Mouse (Mus musculus) CH12.LX (cell line): Measurements from ENCODE around the gene Slc43a2.

Experiments used
- BHLHE40 ChIP-seq: IDR thresholded peaks from 2 replicates; pipeline ENCODE4 v1.6.1; 2011; ENCODE audit warnings: mild to moderate bottlenecking, low read depth, low read length, improper control_type of control experiment
- CTCF ChIP-seq, 2 experiments: IDR thresholded peaks in 1 of 2; conservative IDR thresholded peaks in 1 of 2; 2 replicates each; pipeline ENCODE4 v1.5.1; 2011 to 2012; ENCODE audit warnings: low read depth in 2 of 2, low read length in 2 of 2, improper control_type of control experiment in 1 of 2, inconsistent platforms in 1 of 2, mild to moderate bottlenecking in 1 of 2, moderate library complexity in 1 of 2
- ELF1 ChIP-seq: IDR thresholded peaks from 2 replicates; pipeline ENCODE4 v1.6.1; 2014; ENCODE audit warnings: low read depth, mild to moderate bottlenecking, inconsistent platforms, low read length, improper control_type of control experiment
- POLR2A ChIP-seq: IDR thresholded peaks from 2 replicates; pipeline ENCODE4 v1.6.1; 2011; ENCODE audit warnings: low read depth, mild to moderate bottlenecking, improper control_type of control experiment, low read length

DNA sequence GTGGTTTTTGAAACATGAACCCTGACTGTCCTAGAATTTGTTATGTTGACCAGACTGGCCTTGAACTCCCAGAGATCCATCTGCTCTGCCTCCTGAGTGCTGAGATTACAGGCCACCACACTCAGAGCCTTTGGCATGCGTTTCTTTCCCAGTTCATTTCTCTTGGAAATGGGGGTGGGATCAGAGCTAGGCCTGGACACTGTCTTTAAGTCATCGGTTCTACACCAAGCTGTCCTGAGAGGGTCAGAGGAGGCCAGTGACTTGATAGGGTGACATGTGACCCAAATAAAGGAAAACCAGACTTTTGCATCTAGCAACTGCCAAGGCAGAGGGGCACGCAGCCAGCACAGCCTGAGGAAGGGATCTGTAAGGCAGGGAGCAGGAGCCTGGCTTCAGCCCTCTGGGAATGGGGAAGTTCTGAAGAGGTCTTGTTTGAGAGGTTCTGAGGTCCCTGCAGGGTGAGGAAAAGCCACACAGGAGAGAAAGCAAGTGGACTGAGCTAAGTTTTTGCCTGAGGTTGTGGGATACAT, 65.3 kb downstream of the Slc43a2 start:
- TF ChIP-seq ELF1, result no peak
- TF ChIP-seq CTCF (conservative IDR thresholded peaks at IDR 0.05 in 1 of 2, IDR thresholded peaks at IDR 0.05 in 1 of 2; ENCODE audit: low read depth in 2 of 2, low read length in 2 of 2), result no peak
- no peak for TF ChIP-seq POLR2A
- no peak for TF ChIP-seq BHLHE40
